Comparison of ENCODE assay signal across 18 mouse cellular contexts in the genomic region with DNA sequence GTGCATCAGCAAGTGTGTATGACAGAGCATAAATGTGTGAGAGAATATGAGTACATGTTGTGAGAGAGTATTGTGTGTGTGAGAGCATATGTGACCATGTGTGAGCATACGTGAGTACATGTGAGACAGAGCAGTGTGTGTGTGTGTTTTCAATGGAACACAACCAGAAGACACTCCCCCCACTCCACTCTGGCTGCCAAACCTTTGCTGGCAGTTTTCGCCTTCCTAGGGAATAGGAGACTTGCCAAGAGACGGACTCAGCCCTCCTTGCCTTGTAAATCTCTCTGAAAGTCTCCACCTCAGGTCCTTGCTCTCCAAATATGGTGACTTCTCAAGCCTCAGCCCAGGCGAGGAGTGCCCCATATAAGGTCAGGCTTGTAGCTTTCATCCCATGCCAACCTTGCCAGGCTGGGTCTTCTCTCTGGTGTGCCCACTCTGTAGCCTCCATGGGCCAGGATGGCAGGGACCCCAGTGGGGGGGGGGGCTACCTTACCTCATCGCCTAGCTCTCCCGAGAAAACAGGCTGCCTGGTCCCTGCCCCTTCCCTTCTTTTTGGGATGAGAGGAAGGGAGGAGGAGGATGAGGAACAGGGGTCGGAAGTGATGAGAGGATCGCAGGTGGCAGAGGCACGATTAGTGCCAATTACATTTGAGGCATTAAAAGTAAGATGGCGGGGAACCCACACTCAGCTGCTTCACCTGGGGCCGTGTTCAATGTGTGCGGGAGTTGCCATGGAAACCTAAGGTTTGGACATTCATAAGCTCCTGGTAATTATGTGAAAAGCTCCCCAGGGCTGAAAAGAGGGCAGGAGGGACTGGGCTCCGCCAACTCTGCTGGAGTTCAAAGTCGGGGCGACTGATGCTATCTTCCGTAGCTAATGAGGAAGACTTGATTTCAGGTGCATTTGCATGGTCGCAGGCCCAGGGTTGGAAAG. TPM values are rescaled to one million over a fixed set of nuclear protein-coding genes. Genes with fewer than 3 reads are reported as not detected.
DNase-seq lines count a peak whose midpoint lies in the region; ATAC-seq and TF ChIP-seq lines count a peak whose summit lies in the region.
"Had no signal": no experiment of that assay in that cellular context is flagged by ENCODE, and none has a peak within 500 bp of the region (broad histone marks: within the 10 kb centered on the region; RNA-seq: fewer than 3 reads in every experiment).

No protein-coding gene starts in this region.

- H3K9ac ChIP-seq in intestine, embryonic 14.5 days (ENCODE audit: low read length) = no peak overlapping the region
- H3K9ac ChIP-seq in intestine, postnatal 0 days (ENCODE audit: low read depth, low read length) = no peak overlapping the region
- no peak overlapping the region for H3K9ac ChIP-seq in midbrain, embryonic 16.5 days (ENCODE audit: low read depth, low read length)
- H3K9ac ChIP-seq in midbrain, embryonic 13.5 days (replicated peaks) = no peak overlapping the region

- WGBS in intestine, embryonic 14.5 days = 77% methylated on average over 17 of the region's 17 CpGs
- 80% methylated on average over 17 of the region's 17 CpGs for WGBS in intestine, postnatal 0 days
- WGBS in midbrain, embryonic 16.5 days = 47% methylated on average over 17 of the region's 17 CpGs
- WGBS in midbrain, embryonic 13.5 days = 66% methylated on average over 17 of the region's 17 CpGs
- 82% methylated on average over 17 of the region's 17 CpGs for whole genome bisulfite sequencing in heart, embryonic 10.5 days

- peak; percentile 70 to 72 for DNase-seq in cerebellum, postnatal 10 days
- DNase-seq in cerebellum, adult 8-10 months = no peak
- DNase-seq in intestine, embryonic 14.5 days (ENCODE audit: low spot score) = no peak
- DNase-seq in heart, embryonic 10.5 days (ENCODE audit: low spot score) = no peak
- no peak for DNase-seq in layer of hippocampus, adult 8-10 months (ENCODE audit: low spot score in 2 of 2)
- DNase-seq: cerebellum, adult 18-20 months; embryo, embryonic 11 days; heart, adult 11 months; kidney, adult 11 months; right cerebral cortex, adult 18-20 months; thymus, adult 2 months had no signal

- peaks cover 6% of the 10 kb centered on the region; the same call in 1 of the 2 replicates for H3K4me1 ChIP-seq in intestine, embryonic 14.5 days (replicated peaks; ENCODE audit: control insufficient read depth, insufficient read depth, low read length)
- no peaks in the 10 kb centered on the region for H3K4me1 ChIP-seq in intestine, postnatal 0 days (replicated peaks; ENCODE audit: control insufficient read depth, insufficient read depth, low read length)
- peaks cover 18% of the 10 kb centered on the region for H3K4me1 ChIP-seq in midbrain, embryonic 16.5 days (ENCODE audit: control insufficient read depth, insufficient read depth, low read length)
- peaks cover 23% of the 10 kb centered on the region for H3K4me1 ChIP-seq in midbrain, embryonic 13.5 days (replicated peaks)
- peaks cover 31% of the 10 kb centered on the region for H3K4me1 ChIP-seq in heart, embryonic 10.5 days

- no peaks in the 10 kb centered on the region for H3K9me3 ChIP-seq in intestine, embryonic 14.5 days (ENCODE audit: control insufficient read depth, low read length)
- H3K9me3 ChIP-seq in intestine, postnatal 0 days (ENCODE audit: control insufficient read depth) = no peaks in the 10 kb centered on the region
- H3K9me3 ChIP-seq in midbrain, embryonic 16.5 days (replicated peaks; ENCODE audit: control insufficient read depth, low read length, poor library complexity, severe bottlenecking) = no peaks in the 10 kb centered on the region
- no peaks in the 10 kb centered on the region for H3K9me3 ChIP-seq in midbrain, embryonic 13.5 days
- H3K9me3 ChIP-seq in heart, embryonic 10.5 days = no peaks in the 10 kb centered on the region

- no peak overlapping the region for H3K4me2 ChIP-seq in intestine, embryonic 14.5 days (ENCODE audit: low read length)
- H3K4me2 ChIP-seq in intestine, postnatal 0 days (replicated peaks; ENCODE audit: low read depth) = no peak overlapping the region
- H3K4me2 ChIP-seq in midbrain, embryonic 16.5 days (ENCODE audit: low read length) = no peak overlapping the region
- no peak overlapping the region for H3K4me2 ChIP-seq in midbrain, embryonic 13.5 days (replicated peaks)

- 0 out of 2 replicates have a peak, but pooled peaks have one; percentile 53 for ATAC-seq in intestine, embryonic 14.5 days (replicated peaks; ENCODE audit: low FRiP score, low TSS enrichment, low read depth)
- no peak for ATAC-seq in intestine, postnatal 0 days
- peak; percentile 34; the same call in 1 of the 2 replicates for ATAC-seq in midbrain, embryonic 16.5 days
- ATAC-seq in midbrain, embryonic 13.5 days = no peak
- ATAC-seq: lung, postnatal 0 days had no signal

- no peak overlapping the region for H3K4me3 ChIP-seq in intestine, embryonic 14.5 days (ENCODE audit: low read depth, low read length)
- no peak overlapping the region for H3K4me3 ChIP-seq in intestine, postnatal 0 days (ENCODE audit: low read depth, low read length)
- H3K4me3 ChIP-seq in midbrain, embryonic 16.5 days (ENCODE audit: low read depth, low read length) = no peak overlapping the region
- H3K4me3 ChIP-seq in midbrain, embryonic 13.5 days (replicated peaks) = no peak overlapping the region
- no peak overlapping the region for H3K4me3 ChIP-seq in heart, embryonic 10.5 days

- no peak for TF ChIP-seq CTCF in intestine, postnatal 0 days (IDR thresholded peaks at IDR 0.05; ENCODE audit: low read depth)

- H3K36me3 ChIP-seq in intestine, embryonic 14.5 days (ENCODE audit: control insufficient read depth, insufficient read depth, low read length) = no peaks in the 10 kb centered on the region
- no peaks in the 10 kb centered on the region for H3K36me3 ChIP-seq in intestine, postnatal 0 days (ENCODE audit: control insufficient read depth, insufficient read depth)
- no peaks in the 10 kb centered on the region for H3K36me3 ChIP-seq in midbrain, embryonic 16.5 days (ENCODE audit: control insufficient read depth, insufficient read depth, low read length)
- H3K36me3 ChIP-seq in midbrain, embryonic 13.5 days = no peaks in the 10 kb centered on the region
- H3K36me3 ChIP-seq in heart, embryonic 10.5 days = no peaks in the 10 kb centered on the region

- H3K27me3 ChIP-seq in intestine, embryonic 14.5 days (replicated peaks; ENCODE audit: control insufficient read depth, insufficient read depth, low read length) = no peaks in the 10 kb centered on the region
- H3K27me3 ChIP-seq in intestine, postnatal 0 days (replicated peaks; ENCODE audit: control insufficient read depth, insufficient read depth, low read length) = no peaks in the 10 kb centered on the region
- H3K27me3 ChIP-seq in midbrain, embryonic 16.5 days (ENCODE audit: control insufficient read depth, insufficient read depth, low read depth, low read length) = no peaks in the 10 kb centered on the region
- no peaks in the 10 kb centered on the region for H3K27me3 ChIP-seq in midbrain, embryonic 13.5 days
- no peaks in the 10 kb centered on the region for H3K27me3 ChIP-seq in heart, embryonic 10.5 days (ENCODE audit: insufficient read depth, poor library complexity, severe bottlenecking)

- peak overlapping the region; percentile 54 for H3K27ac ChIP-seq in intestine, embryonic 14.5 days (ENCODE audit: low read depth)
- no peak overlapping the region for H3K27ac ChIP-seq in intestine, postnatal 0 days (ENCODE audit: low read depth, low read length)
- peak overlapping the region; percentile 48; the same call in 1 of the 2 replicates for H3K27ac ChIP-seq in midbrain, embryonic 16.5 days (ENCODE audit: low read length)
- no peak overlapping the region for H3K27ac ChIP-seq in midbrain, embryonic 13.5 days
- H3K27ac ChIP-seq in heart, embryonic 10.5 days = no peak overlapping the region

RNA-seq across cellular contexts. Expression of a gene that starts 19.3 kb away (rescaled TPM):
- polyA plus RNA-seq in intestine, embryonic 14.5 days (2014; fragmentation: Nextera tagmentation; extraction: Ambion mirVana) = 1.9 and 2.0 TPM in 2 replicates
- polyA plus RNA-seq in intestine, postnatal 0 days (2015; fragmentation: Nextera tagmentation; extraction: Ambion mirVana) = 0.72 and 0.77 TPM in 2 replicates
- polyA plus RNA-seq in midbrain, embryonic 16.5 days (2015; fragmentation: Nextera tagmentation; extraction: Ambion mirVana) = 2.7 and 3.1 TPM in 2 replicates
- polyA plus RNA-seq in midbrain, embryonic 13.5 days (2015; fragmentation: Nextera tagmentation; extraction: Ambion mirVana) = 2.1 and 2.5 TPM in 2 replicates
- polyA plus RNA-seq in heart, embryonic 10.5 days (2016; fragmentation: Nextera tagmentation; extraction: Ambion mirVana) = 0.67 and 0.78 TPM in 2 replicates
- under 1 TPM; 0.14 to 0.52 (median 0.38) TPM for total RNA-seq in layer of hippocampus, adult 8-10 months (2022)
- total RNA-seq: adrenal gland, adult 18-20 months; liver, adult 2 months; neutrophil, adult 5-6 weeks had no signal
- polyA plus RNA-seq: liver, adult 2 months had no signal

Comparison
In these comparisons a context has a peak if more than half of its experiments do, and no peak if none do; other contexts are left out.
1. DNase-seq: peak in cerebellum, postnatal 10 days (2 of 2); none in cerebellum, adult 8-10 months (single experiment), intestine, embryonic 14.5 days (single experiment), heart, embryonic 10.5 days (single experiment) and layer of hippocampus, adult 8-10 months (0 of 2).
2. ATAC-seq: peak in intestine, embryonic 14.5 days (single experiment) and midbrain, embryonic 16.5 days (single experiment); none in intestine, postnatal 0 days (single experiment) and midbrain, embryonic 13.5 days (single experiment).
3. H3K27ac ChIP-seq: peak in intestine, embryonic 14.5 days (single experiment) and midbrain, embryonic 16.5 days (single experiment); none in intestine, postnatal 0 days (single experiment), midbrain, embryonic 13.5 days (single experiment) and heart, embryonic 10.5 days (single experiment).